Comparison of ENCODE assay signal across 11 mouse cellular contexts in genomic region chr7:139915646-139916257, GRCm38 (mm10). TPM values are rescaled to one million over a fixed set of nuclear protein-coding genes. Genes with fewer than 3 reads are reported as not detected.
DNase-seq lines count a peak whose midpoint lies in the region; ATAC-seq and TF ChIP-seq lines count a peak whose summit lies in the region.
"Had no signal": no experiment of that assay in that cellular context is flagged by ENCODE, and none has a peak within 500 bp of the region (broad histone marks: within the 10 kb centered on the region; RNA-seq: fewer than 3 reads in every experiment).

No protein-coding gene starts in this region.

- no peak for TF ChIP-seq CTCF in CH12.LX (conservative IDR thresholded peaks at IDR 0.05 in 1 of 2, IDR thresholded peaks at IDR 0.05 in 1 of 2; ENCODE audit: low read depth in 2 of 2, low read length in 2 of 2)

- TF ChIP-seq EP300 in CH12.LX (IDR thresholded peaks at IDR 0.05; ENCODE audit: low read length) = peak; percentile 57; the same call in 1 of the 2 replicates

- no peaks in the 10 kb centered on the region for H3K79me2 ChIP-seq in CH12.LX (replicated peaks; ENCODE audit: control insufficient read depth, extremely low read depth, insufficient read depth, poor library complexity, severe bottlenecking)

- peak overlapping the region; percentile 20; the same call in 1 of the 2 replicates for H3K4me2 ChIP-seq in heart, embryonic 12.5 days
- peak overlapping the region; percentile 59 for H3K4me2 ChIP-seq in CH12.LX (ENCODE audit: insufficient read depth, low read depth, poor library complexity, severe bottlenecking)
- H3K4me2 ChIP-seq in embryonic facial prominence, embryonic 14.5 days (ENCODE audit: low read depth, low read length) = peak overlapping the region; percentile 39

- H3K27me3 ChIP-seq in heart, embryonic 12.5 days (replicated peaks) = peaks cover 94% of the 10 kb centered on the region
- peaks cover 9% of the 10 kb centered on the region for H3K27me3 ChIP-seq in CH12.LX (replicated peaks)
- peaks cover 31% of the 10 kb centered on the region for H3K27me3 ChIP-seq in embryonic facial prominence, embryonic 14.5 days (replicated peaks; ENCODE audit: control insufficient read depth, insufficient read depth, low read length)

- no peaks in the 10 kb centered on the region for H3K36me3 ChIP-seq in heart, embryonic 12.5 days
- peaks cover 0 to 2% of the 10 kb centered on the region in 2 experiments for H3K36me3 ChIP-seq in CH12.LX (replicated peaks in 1 of 2; ENCODE audit: control insufficient read depth in 1 of 2, insufficient read depth in 1 of 2, low read length in 1 of 2)
- no peaks in the 10 kb centered on the region for H3K36me3 ChIP-seq in embryonic facial prominence, embryonic 14.5 days (ENCODE audit: control insufficient read depth, insufficient read depth, low read length)

- H3K9ac ChIP-seq in heart, embryonic 12.5 days = no peak overlapping the region
- peak overlapping the region; percentile 2; the same call in 1 of the 2 replicates for H3K9ac ChIP-seq in CH12.LX (ENCODE audit: insufficient read depth, low read depth)
- H3K9ac ChIP-seq in embryonic facial prominence, embryonic 14.5 days (ENCODE audit: low read depth, low read length) = peak overlapping the region; percentile 25; the same call in 1 of the 2 replicates

- no peaks in the 10 kb centered on the region for H3K9me3 ChIP-seq in heart, embryonic 12.5 days (replicated peaks)
- no peaks in the 10 kb centered on the region for H3K9me3 ChIP-seq in CH12.LX (replicated peaks; ENCODE audit: low read length)
- H3K9me3 ChIP-seq in embryonic facial prominence, embryonic 14.5 days (ENCODE audit: control insufficient read depth, low read length) = no peaks in the 10 kb centered on the region

- intact Hi-C loops in heart, postnatal 10 days (cut with DNase I) = no loop called here

- in situ Hi-C loops in CH12.LX (cut with MboI; ENCODE audit: low pct_ligation_motif_present, low pct_unique_long_range_greater_than_20kb, low sequenced_read_pairs) = loop anchor here (10.0 kb wide), 1 partner anchor 219 kb away; the partner anchor contains the start of gene Mtg1

- H3K4me1 ChIP-seq in heart, embryonic 12.5 days (replicated peaks) = peaks cover 7% of the 10 kb centered on the region; the same call in 1 of the 2 replicates
- peaks cover 4 to 35% of the 10 kb centered on the region in 2 experiments; a peak in 3 of 4 replicates for H3K4me1 ChIP-seq in CH12.LX (ENCODE audit: control insufficient read depth in 1 of 2, insufficient read depth in 2 of 2)
- H3K4me1 ChIP-seq in embryonic facial prominence, embryonic 14.5 days (ENCODE audit: control insufficient read depth, insufficient read depth, low read length) = peaks cover 6% of the 10 kb centered on the region; the same call in 1 of the 2 replicates

- 7% methylated on average over 14 of the region's 14 CpGs for WGBS in heart, embryonic 12.5 days
- WGBS in embryonic facial prominence, embryonic 14.5 days = 5% methylated on average over 14 of the region's 14 CpGs

- no peak overlapping the region for H3K4me3 ChIP-seq in heart, embryonic 12.5 days
- H3K4me3 ChIP-seq in CH12.LX (replicated peaks in 1 of 3; ENCODE audit: low read depth in 2 of 3, low read length in 2 of 3, poor library complexity in 1 of 3) = peak overlapping the region in 2 of 3 experiments; percentile 47 to 53
- H3K4me3 ChIP-seq in embryonic facial prominence, embryonic 14.5 days (ENCODE audit: low read depth, low read length) = peak overlapping the region; percentile 10; the same call in 1 of the 2 replicates

- no peak for DNase-seq in heart, postnatal 10 days
- no peak for DNase-seq in CH12.LX (ENCODE audit: extremely low read depth)
- DNase-seq in embryonic facial prominence, embryonic 14.5 days (ENCODE audit: low spot score) = peak; percentile 32
- peak; percentile 23 for DNase-seq in mesoderm, embryonic 11.5 days (ENCODE audit: low read depth, low spot score)
- no peak for DNase-seq in layer of hippocampus, adult 11-12 months (ENCODE audit: low spot score)
- DNase-seq in thymus, postnatal 10 days (ENCODE audit: low spot score in 2 of 2) = no peak
- DNase-seq: thymus, adult 2 months had no signal

- dilution Hi-C loops in CH12.LX (cut with MboI; ENCODE audit: extremely low pct_ligation_motif_present, extremely low pct_unique_long_range_greater_than_20kb, low sequenced_read_pairs) = no loop called here

- no peak for TF ChIP-seq RAD21 in CH12.LX (IDR thresholded peaks at IDR 0.05; ENCODE audit: low read depth, low read length)

- TF ChIP-seq POLR2A in CH12.LX (IDR thresholded peaks at IDR 0.05; ENCODE audit: low read depth, low read length) = no peak

- H3K27ac ChIP-seq in heart, embryonic 12.5 days (ENCODE audit: poor library complexity, severe bottlenecking) = no peak overlapping the region
- H3K27ac ChIP-seq in CH12.LX (ENCODE audit: insufficient read depth, low read depth) = peak overlapping the region; percentile 24
- no peak overlapping the region for H3K27ac ChIP-seq in embryonic facial prominence, embryonic 14.5 days (replicated peaks; ENCODE audit: low read depth, low read length)

- no peak for ATAC-seq in heart, embryonic 12.5 days (ENCODE audit: insufficient number of reproducible peaks, low FRiP score)
- peak; percentile 48; the same call in 1 of the 2 replicates for ATAC-seq in embryonic facial prominence, embryonic 14.5 days (ENCODE audit: low read depth)
- ATAC-seq in inflammation-experienced regulatory T-cells, adult 6 months = no peak

TF ChIP-seq in CH12.LX, 34 proteins besides CTCF, POLR2A, EP300 and RAD21:
- TF ChIP-seq UBTF (IDR thresholded peaks at IDR 0.05; ENCODE audit: low read depth, low read length) (no peak), IRF4 (IDR thresholded peaks at IDR 0.05; ENCODE audit: low read depth, low read length) (no peak), MAX (IDR thresholded peaks at IDR 0.05; ENCODE audit: low read length) (0 out of 2 replicates have a peak, but pooled peaks have one; percentile 31), RCOR1 (conservative IDR thresholded peaks at IDR 0.05; ENCODE audit: low read depth, low read length) (no peak), ETS1 (conservative IDR thresholded peaks at IDR 0.05; ENCODE audit: low read depth, low read length) (no peak), SMC3 (IDR thresholded peaks at IDR 0.05; ENCODE audit: low read depth, low read length) (no peak), TCF12 (IDR thresholded peaks at IDR 0.05; ENCODE audit: low read depth, low read length) (peak; percentile 34; the same call in 1 of the 2 replicates), KAT2A (IDR thresholded peaks at IDR 0.05; ENCODE audit: insufficient replicate concordance, low read length) (no peak), SIN3A (IDR thresholded peaks at IDR 0.05; ENCODE audit: low read length) (no peak; the same call in 1 of the 2 replicates), ZNF384 (IDR thresholded peaks at IDR 0.05; ENCODE audit: low read depth, low read length) (no peak), NELFE (IDR thresholded peaks at IDR 0.05; ENCODE audit: low read depth, low read length) (no peak), GABPA (IDR thresholded peaks at IDR 0.05; ENCODE audit: insufficient replicate concordance, low read depth, low read length) (no peak), USF1 (IDR thresholded peaks at IDR 0.05; ENCODE audit: low read depth, low read length) (no peak), BHLHE40 (IDR thresholded peaks at IDR 0.05; ENCODE audit: low read depth, low read length) (peak; percentile 92), E2F4 (IDR thresholded peaks at IDR 0.05; ENCODE audit: insufficient replicate concordance, low read depth, low read length) (no peak), JUN (IDR thresholded peaks at IDR 0.05; ENCODE audit: insufficient read depth, low read depth, low read length) (0 out of 2 replicates have a peak, but pooled peaks have one; percentile 10), POLR2AphosphoS2 (IDR thresholded peaks at IDR 0.05; ENCODE audit: low read depth, low read length) (no peak), MAFK (IDR thresholded peaks at IDR 0.05; ENCODE audit: insufficient replicate concordance, low read length) (peak; percentile 40; the same call in 1 of the 2 replicates), CHD2 (IDR thresholded peaks at IDR 0.05; ENCODE audit: low read length) (no peak), PAX5 (IDR thresholded peaks at IDR 0.05; ENCODE audit: low read length) (no peak), CHD1 (IDR thresholded peaks at IDR 0.05; ENCODE audit: low read depth, low read length) (no peak), JUND (conservative IDR thresholded peaks at IDR 0.05; ENCODE audit: low read depth, low read length) (no peak; the same call in 1 of the 2 replicates), MEF2A (IDR thresholded peaks at IDR 0.05; ENCODE audit: borderline replicate concordance, low read depth, low read length) (no peak), MYC (IDR thresholded peaks at IDR 0.05; ENCODE audit: low read depth, low read length) (0 out of 2 replicates have a peak, but pooled peaks have one; percentile 33), NRF1 (IDR thresholded peaks at IDR 0.05; ENCODE audit: low read depth, low read length) (no peak), ZMIZ1 (IDR thresholded peaks at IDR 0.05; ENCODE audit: low read depth, low read length) (0 out of 2 replicates have a peak, but pooled peaks have one; percentile 42), MAZ (IDR thresholded peaks at IDR 0.05; ENCODE audit: low read depth, low read length) (no peak), ELF1 (IDR thresholded peaks at IDR 0.05; ENCODE audit: low read depth, low read length) (no peak), TBP (conservative IDR thresholded peaks at IDR 0.05; ENCODE audit: low read depth, low read length) (no peak)

RNA-seq across cellular contexts. Expression of gene Kndc1, which starts 21.3 kb away (rescaled TPM):
- polyA plus RNA-seq in heart, embryonic 12.5 days (2016; fragmentation: Nextera tagmentation; extraction: Ambion mirVana) = 0.06 TPM in 1 of 2 replicates, not detected in the other
- not detected for total RNA-seq in heart, postnatal 10 days (2021)
- total RNA-seq in CH12.LX (2012; rRNA removed) (2.7 and 4.0 TPM in 2 replicates), CH12.LX (2014; rRNA removed) (2.0 and 2.3 TPM in 2 replicates)
- polyA plus RNA-seq in CH12.LX (2012; ENCODE audit: insufficient read length, low read depth) = 4.6 and 5.0 TPM in 2 replicates
- polyA plus RNA-seq in embryonic facial prominence, embryonic 14.5 days (2014; fragmentation: Nextera tagmentation; extraction: Ambion mirVana) = 0.77 and 1.5 TPM in 2 replicates
- under 1 TPM; 0.20 to 0.49 (median 0.38) TPM for polyA plus RNA-seq in inflammation-experienced regulatory T-cells, adult 6 months (2017; shearing (Covaris generic))

RNA-seq across cellular contexts. Expression of gene Utf1, which starts 27.8 kb away (rescaled TPM):
- not detected in 2 replicates for polyA plus RNA-seq in heart, embryonic 12.5 days (2016; fragmentation: Nextera tagmentation; extraction: Ambion mirVana)
- total RNA-seq in heart, postnatal 10 days (2021) = not detected
- total RNA-seq in CH12.LX (2012; rRNA removed) (not detected in 2 replicates), CH12.LX (2014; rRNA removed) (not detected in 2 replicates)
- polyA plus RNA-seq in CH12.LX (2012; ENCODE audit: insufficient read length, low read depth) = not detected in 2 replicates
- 0.22 TPM in 1 of 2 replicates, not detected in the other for polyA plus RNA-seq in embryonic facial prominence, embryonic 14.5 days (2014; fragmentation: Nextera tagmentation; extraction: Ambion mirVana)
- polyA plus RNA-seq in inflammation-experienced regulatory T-cells, adult 6 months (2017; shearing (Covaris generic)) = 1 to 10 TPM; 3.3 to 5.0 (median 3.6) TPM
- total RNA-seq: heart, adult 8-10 months; layer of hippocampus, postnatal 14 days had no signal

Comparison
In these comparisons a context has a peak if more than half of its experiments do, and no peak if none do; other contexts are left out.
1. DNase-seq: peak in embryonic facial prominence, embryonic 14.5 days (single experiment) and mesoderm, embryonic 11.5 days (single experiment); none in heart, postnatal 10 days (0 of 2), CH12.LX (single experiment), layer of hippocampus, adult 11-12 months (single experiment) and thymus, postnatal 10 days (0 of 2).
2. Peak in every context shown above with its lines, with median percentiles within 50 percentile points of each other: H3K4me2 ChIP-seq.